ENCODE assay signal across 25 mouse cellular contexts in genomic region chr13:55174347-55174746, GRCm38 (mm10). TPM values are rescaled to one million over a fixed set of nuclear protein-coding genes. Genes with fewer than 3 reads are reported as not detected.
"Had no signal": no experiment of that assay in that cellular context is flagged by ENCODE, and none has a peak within 500 bp of the region (broad histone marks: within the 10 kb centered on the region; RNA-seq: fewer than 3 reads in every experiment).

No protein-coding gene starts in this region.

- H3K4me2 ChIP-seq: liver, embryonic 13.5 days; lung, embryonic 14.5 days; midbrain, embryonic 11.5 days; neural tube, embryonic 12.5 days; stomach, embryonic 15.5 days had no signal

- H3K27me3 ChIP-seq: neural tube, embryonic 12.5 days; stomach, embryonic 15.5 days had no signal

- DNase-seq: kidney, adult 18-20 months; layer of hippocampus, adult 9-11 months; liver, embryonic 13.5 days; lung, embryonic 14.5 days; lung, postnatal 36 days; midbrain, embryonic 14.5 days; retina, postnatal 1 day; right cerebral cortex, postnatal 25 days; spleen, adult 18-20 months; thymus, postnatal 25 days had no signal

- H3K4me3 ChIP-seq: layer of hippocampus, adult 2 months; liver, embryonic 13.5 days; megakaryocyte, embryonic 14.5 days; neural tube, embryonic 12.5 days; stomach, embryonic 15.5 days had no signal

- ATAC-seq: intestine, embryonic 16.5 days; lung, postnatal 0 days had no signal

- H3K36me3 ChIP-seq: liver, embryonic 13.5 days; neural tube, embryonic 12.5 days; stomach, embryonic 15.5 days had no signal

- H3K27ac ChIP-seq: kidney, postnatal 0 days; layer of hippocampus, adult 2 months; liver, embryonic 13.5 days; neural tube, embryonic 12.5 days; stomach, embryonic 15.5 days had no signal

- H3K9me3 ChIP-seq: liver, embryonic 13.5 days; neural tube, embryonic 12.5 days; stomach, embryonic 15.5 days had no signal

- H3K9ac ChIP-seq: liver, embryonic 13.5 days; lung, embryonic 14.5 days; neural tube, embryonic 12.5 days; stomach, embryonic 15.5 days had no signal

RNA-seq across cellular contexts. Expression of gene Fgfr4, which starts 21.9 kb away (rescaled TPM):
- polyA plus RNA-seq: thymus, postnatal 0 days had no signal

RNA-seq across cellular contexts. Expression of gene Gm17617, which starts 41.0 kb away (rescaled TPM):
- polyA plus RNA-seq: intestine, embryonic 16.5 days; kidney, embryonic 14.5 days; kidney, postnatal 0 days; large intestine, adult 2 months; limb, embryonic 11.5 days; liver, adult 2 months; liver, embryonic 13.5 days; liver, embryonic 16.5 days; lung, embryonic 14.5 days; lung, postnatal 0 days; midbrain, embryonic 11.5 days; midbrain, embryonic 14.5 days; midbrain, postnatal 0 days; neural tube, embryonic 12.5 days; stomach, embryonic 15.5 days; thymus, postnatal 0 days had no signal
